Mouse (Mus musculus) small intestine, adult 2 months (tissue): Measurements from ENCODE around the gene Selenom.

ENCODE experiments used
- CTCF ChIP-seq: fragments of 200-500 bp; IDR thresholded peaks from 2 replicates; pipeline ENCODE4 v1.5.1; 2012; ENCODE audit warnings: low read depth, mild to moderate bottlenecking, control low read depth, inconsistent platforms, low read length, moderate library complexity, mixed read lengths; ENCODE audit not compliant: insufficient replicate concordance, insufficient read length; ENCODE audit errors: extremely low read depth
- POLR2A ChIP-seq: fragments of 200-500 bp; IDR thresholded peaks from 2 replicates; pipeline ENCODE4 v1.6.1; 2012; ENCODE audit warnings: low read depth, mild to moderate bottlenecking, control low read depth, inconsistent platforms, low read length, moderate library complexity

DNA sequence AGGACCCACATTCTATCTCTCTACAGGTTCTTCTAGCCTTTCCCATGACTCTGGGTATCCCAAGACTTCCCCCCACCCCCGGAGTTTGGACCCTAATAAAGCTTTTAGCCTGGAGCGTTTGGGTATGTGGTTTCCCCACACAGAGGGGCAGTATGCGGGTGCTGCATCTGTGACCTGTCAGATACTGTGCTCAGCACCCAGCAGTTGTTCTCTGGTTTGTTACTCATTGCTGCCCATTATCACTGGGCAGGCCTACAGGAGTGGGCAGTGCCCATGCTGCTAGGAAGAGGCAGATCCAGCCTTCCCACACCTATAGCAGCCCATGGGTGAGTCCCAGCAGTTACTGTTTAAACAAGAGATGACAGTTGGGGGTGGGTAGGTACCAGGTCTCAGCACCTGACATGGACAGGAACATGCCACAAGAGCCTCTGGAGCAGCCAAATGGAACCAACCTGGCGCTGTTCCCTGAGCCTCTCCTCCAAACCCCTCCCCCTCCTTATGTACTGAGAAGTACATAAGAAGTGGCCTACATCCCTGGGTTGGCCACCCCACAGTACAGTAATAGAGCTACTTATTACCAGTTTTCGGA, 22.4 kb downstream of the Selenom start:
- TF ChIP-seq POLR2A (no peak), CTCF (no peak)
